Mouse (Mus musculus) heart, embryonic 16.5 days (tissue): ENCODE results near the gene Ypel2. TPM values are rescaled to one million over a fixed set of nuclear protein-coding genes. Genes with fewer than 3 reads are reported as not detected.
A peak's percentile ranks its signal among the peaks of the same experiment; 100 is the strongest.

Source experiments
- ATAC-seq: fragments of 200-750 bp; cut with Nextera tagmentation; replicated peaks from 2 replicates; pipeline ENCODE4 v1.8.0; 2017; ENCODE audit warnings: moderate number of reproducible peaks; ENCODE audit not compliant: insufficient read depth, low FRiP score; ENCODE audit errors: extremely low read depth
- H3K27ac ChIP-seq: fragments of 300-500 bp; sonication (generic); 2 replicates; pipeline ENCODE4 v1.5.1; 2014; ENCODE audit warnings: mild to moderate bottlenecking, low read length, control low read depth, moderate library complexity
- H3K27me3 ChIP-seq: fragments of 300-500 bp; sonication (generic); 2 replicates; pipeline ENCODE4 v1.6.1; 2014; ENCODE audit warnings: low read length, mixed read lengths; ENCODE audit not compliant: control insufficient read depth, insufficient read depth
- H3K36me3 ChIP-seq: fragments of 300-500 bp; sonication (generic); 2 replicates; pipeline ENCODE4 v1.6.1; 2014; ENCODE audit not compliant: control insufficient read depth, insufficient read depth
- H3K4me1 ChIP-seq: fragments of 300-500 bp; sonication (generic); 2 replicates; pipeline ENCODE4 v1.6.1; 2014; ENCODE audit warnings: low read length, mixed read lengths; ENCODE audit not compliant: control insufficient read depth, insufficient read depth
- H3K4me2 ChIP-seq: fragments of 300-500 bp; sonication (generic); 2 replicates; pipeline ENCODE4 v1.6.1; 2014; ENCODE audit warnings: low read depth, mild to moderate bottlenecking, control low read depth, low read length
- H3K4me3 ChIP-seq: fragments of 300-500 bp; sonication (generic); 2 replicates; pipeline ENCODE4 v1.5.1; 2014; ENCODE audit warnings: mild to moderate bottlenecking, control low read depth, low read length
- H3K9ac ChIP-seq: fragments of 300-500 bp; sonication (generic); 2 replicates; pipeline ENCODE4 v1.6.1; 2014; ENCODE audit warnings: low read length, control low read depth
- H3K9me3 ChIP-seq: fragments of 300-500 bp; sonication (generic); replicated peaks from 2 replicates; pipeline ENCODE4 v1.6.1; 2016; ENCODE audit warnings: low read length; ENCODE audit not compliant: control insufficient read depth
- WGBS: fragments of 180-500 bp; shearing (Covaris S2); extraction: QIAGEN DNeasy Blood & Tissue Kit; methylation state at CpG from one replicate; pipeline ENCODE4 v1.1.7; 2014; 5-methylcytosine and 5-hydroxymethylcytosine counted together
- polyA plus RNA-seq: library from polyadenylated mRNA; unstranded; fragments of >200 nt; fragmentation: Nextera tagmentation; extraction: Ambion mirVana; gene quantifications from 2 replicates; pipeline ENCODE4 v1.2.1, GENCODE M21; 2015

Gene Ypel2
- polyA plus RNA-seq, 1 experiment from 2014 or later: 24.2 TPM

- ATAC-seq: no peak
- H3K4me2 ChIP-seq: no peak overlapping the region
- peaks cover 28% of the 10 kb centered on the region for H3K4me1 ChIP-seq
- H3K27me3 ChIP-seq: no peaks in the 10 kb centered on the region
- H3K9me3 ChIP-seq: no peaks in the 10 kb centered on the region
- no peak overlapping the region for H3K9ac ChIP-seq
- H3K27ac ChIP-seq: no peak overlapping the region
- no peak overlapping the region for H3K4me3 ChIP-seq
- WGBS: 79% methylated on average over 3 of the region's 3 CpGs
- H3K36me3 ChIP-seq: no peaks in the 10 kb centered on the region
These were observed 68.9 kb downstream of the Ypel2 start for GRCm38 (mm10) chr11:86924629-86925028.

GRCm38 (mm10) chr11:86923654-86924053, 69.9 kb downstream of the Ypel2 start:
- Histone ChIP-seq H3K36me3 (no peaks in the 10 kb centered on the region), H3K9me3 (no peaks in the 10 kb centered on the region), H3K27me3 (no peaks in the 10 kb centered on the region), H3K4me3 (no peak overlapping the region), H3K9ac (no peak overlapping the region), H3K4me1 (peaks cover 34% of the 10 kb centered on the region), H3K27ac (no peak overlapping the region), H3K4me2 (no peak overlapping the region)
- 63% methylated on average over 2 of the region's 2 CpGs for WGBS
- no peak for ATAC-seq

GRCm38 (mm10) chr11:86922029-86922428, 71.5 kb downstream of the Ypel2 start:
- Histone ChIP-seq H3K4me2 (no peak overlapping the region), H3K27ac (no peak overlapping the region), H3K4me3 (no peak overlapping the region), H3K27me3 (no peaks in the 10 kb centered on the region), H3K4me1 (peaks cover 37% of the 10 kb centered on the region), H3K9me3 (no peaks in the 10 kb centered on the region), H3K9ac (no peak overlapping the region), H3K36me3 (no peaks in the 10 kb centered on the region)
- 80% methylated on average over 2 of the region's 2 CpGs for whole genome bisulfite sequencing
- no peak for ATAC-seq

GRCm38 (mm10) chr11:86921335-86921734, 72.2 kb downstream of the Ypel2 start:
- Histone ChIP-seq H3K27ac (peak overlapping the region; percentile 91), H3K4me3 (no peak overlapping the region), H3K27me3 (no peaks in the 10 kb centered on the region), H3K4me2 (no peak overlapping the region), H3K9me3 (no peaks in the 10 kb centered on the region), H3K36me3 (no peaks in the 10 kb centered on the region), H3K9ac (0 out of 2 replicates have a peak overlapping the region, but pooled peaks have one; percentile 13), H3K4me1 (peaks cover 43% of the 10 kb centered on the region)
- 85% methylated on average over 6 of the region's 6 CpGs for WGBS
- no peak for ATAC-seq

- Histone ChIP-seq H3K4me3 (no peak overlapping the region), H3K36me3 (no peaks in the 10 kb centered on the region), H3K27ac (peak overlapping the region; percentile 91), H3K27me3 (no peaks in the 10 kb centered on the region), H3K4me2 (peak overlapping the region; percentile 1; the same call in 1 of the 2 replicates), H3K9ac (peak overlapping the region; percentile 50), H3K4me1 (peaks cover 52% of the 10 kb centered on the region), H3K9me3 (no peaks in the 10 kb centered on the region)
- ATAC-seq: peak; percentile 86
- 33% methylated on average over 20 of the region's 20 CpGs for WGBS
These were observed 73.1 kb downstream of the Ypel2 start for GRCm38 (mm10) chr11:86920111-86921080.

GRCm38 (mm10) chr11:86919468-86919867, 74.0 kb downstream of the Ypel2 start:
- ATAC-seq: no peak
- Histone ChIP-seq H3K27ac (peak overlapping the region; percentile 91), H3K9me3 (no peaks in the 10 kb centered on the region), H3K4me2 (no peak overlapping the region), H3K27me3 (no peaks in the 10 kb centered on the region), H3K36me3 (no peaks in the 10 kb centered on the region), H3K4me1 (peaks cover 56% of the 10 kb centered on the region), H3K9ac (no peak overlapping the region; the same call in 1 of the 2 replicates), H3K4me3 (no peak overlapping the region)
- WGBS: 79% methylated on average over 7 of the region's 7 CpGs

- Histone ChIP-seq H3K9ac (no peak overlapping the region), H3K4me1 (peaks cover 56% of the 10 kb centered on the region), H3K27ac (peak overlapping the region; percentile 82; the same call in 1 of the 2 replicates), H3K9me3 (no peaks in the 10 kb centered on the region), H3K27me3 (no peaks in the 10 kb centered on the region), H3K36me3 (no peaks in the 10 kb centered on the region), H3K4me2 (no peak overlapping the region), H3K4me3 (no peak overlapping the region)
- WGBS: 99% methylated on average over 2 of the region's 2 CpGs
- ATAC-seq: no peak
These were observed 76.0 kb downstream of the Ypel2 start for GRCm38 (mm10) chr11:86917536-86917935.

- Histone ChIP-seq H3K9ac (peak overlapping the region; percentile 47; the same call in 1 of the 2 replicates), H3K4me3 (no peak overlapping the region), H3K4me1 (peaks cover 53% of the 10 kb centered on the region), H3K27ac (peak overlapping the region; percentile 82), H3K27me3 (no peaks in the 10 kb centered on the region), H3K36me3 (no peaks in the 10 kb centered on the region), H3K4me2 (no peak overlapping the region), H3K9me3 (no peaks in the 10 kb centered on the region)
- 26% methylated on average over 8 of the region's 8 CpGs for whole genome bisulfite sequencing
- peak; percentile 72 for ATAC-seq
These were observed 76.8 kb downstream of the Ypel2 start for GRCm38 (mm10) chr11:86916596-86917249.

- no peaks in the 10 kb centered on the region for H3K27me3 ChIP-seq
- H3K4me3 ChIP-seq: no peak overlapping the region
- H3K4me1 ChIP-seq: peaks cover 31% of the 10 kb centered on the region
- 65% methylated on average over 9 of the region's 9 CpGs for WGBS
- no peak overlapping the region for H3K27ac ChIP-seq
- no peak for ATAC-seq
- H3K9ac ChIP-seq: no peak overlapping the region
- no peak overlapping the region for H3K4me2 ChIP-seq
- no peaks in the 10 kb centered on the region for H3K36me3 ChIP-seq
- no peaks in the 10 kb centered on the region for H3K9me3 ChIP-seq
These were observed 79.2 kb downstream of the Ypel2 start for GRCm38 (mm10) chr11:86914329-86914728.
